Mouse (Mus musculus) CD4-positive naive resting alpha-beta T cell, adult 76 days (primary cell): ENCODE data around the gene Bmp8b. TPM values are rescaled to one million over a fixed set of nuclear protein-coding genes. Genes with fewer than 3 reads are reported as not detected.

Source experiments
- total RNA-seq: library from RNA; stranded (reverse); gene quantifications from one replicate; pipeline ENCODE4 v1.2.4, GENCODE M21; 2023

Gene Bmp8b
- total RNA-seq = not detected

DNA sequence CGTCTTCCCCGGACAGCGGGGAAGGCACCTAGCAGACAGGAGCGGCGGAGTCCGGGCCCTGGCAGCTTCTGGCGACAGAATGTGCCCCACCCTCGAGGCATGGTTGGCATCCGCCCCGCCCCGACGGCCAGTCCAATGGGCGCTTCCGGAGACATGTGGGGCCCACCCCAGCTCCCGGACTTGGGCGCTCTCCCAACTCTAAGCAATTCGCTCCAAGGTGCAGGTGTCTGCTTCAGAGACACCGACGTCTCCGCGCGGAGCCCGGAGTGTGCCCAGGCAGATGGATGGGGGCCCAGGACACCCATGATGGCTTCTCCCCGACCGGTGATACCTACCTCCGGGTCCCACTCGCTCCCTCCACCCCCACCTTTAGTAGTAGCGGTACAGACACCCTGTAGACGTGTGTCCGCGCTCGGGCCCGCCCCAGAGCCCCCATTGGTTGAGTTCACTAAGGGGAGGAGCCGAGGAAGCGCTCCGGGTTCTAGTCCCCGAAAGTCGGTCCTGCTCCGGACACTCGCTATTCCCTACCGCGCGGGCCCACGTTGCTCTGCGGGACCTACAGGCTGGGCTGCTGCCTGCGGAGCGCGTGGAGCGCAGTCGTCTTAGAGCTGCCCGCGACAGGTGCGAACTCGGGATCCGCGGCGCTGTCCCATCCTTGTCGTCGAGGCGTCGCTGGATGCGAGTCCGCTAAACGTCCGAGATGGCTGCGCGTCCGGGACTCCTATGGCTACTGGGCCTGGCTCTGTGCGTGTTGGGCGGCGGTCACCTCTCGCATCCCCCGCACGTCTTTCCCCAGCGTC, at the start of gene Bmp8b:
TSS of gene Bmp8b (plus strand) at position 515 of the 800 bp plus-strand sequence.

DNA sequence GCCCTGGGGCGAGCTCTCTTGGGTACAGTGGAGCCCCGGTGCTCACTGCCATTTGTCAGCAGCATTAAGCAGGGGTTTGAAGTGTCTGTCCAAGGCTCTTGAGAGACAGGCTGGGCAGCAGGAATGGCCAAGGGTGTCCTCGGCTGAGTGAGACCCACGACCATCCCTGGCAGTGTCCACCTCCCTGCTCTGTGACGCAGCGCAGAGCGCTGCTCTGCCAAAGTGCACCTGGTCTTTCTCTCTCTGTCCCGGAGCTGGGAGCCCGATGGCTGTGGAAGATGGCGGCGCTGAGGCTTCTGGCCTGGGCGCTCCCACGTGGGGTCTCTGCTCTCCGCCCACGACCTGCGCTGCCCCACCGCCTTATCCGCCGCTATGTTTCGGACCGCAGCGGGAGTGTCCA, 11.0 kb downstream of the Bmp8b start, which contains the start of gene Oxct2b:
TSS of gene Oxct2b (plus strand) at position 256 of the 400 bp plus-strand sequence.

DNA sequence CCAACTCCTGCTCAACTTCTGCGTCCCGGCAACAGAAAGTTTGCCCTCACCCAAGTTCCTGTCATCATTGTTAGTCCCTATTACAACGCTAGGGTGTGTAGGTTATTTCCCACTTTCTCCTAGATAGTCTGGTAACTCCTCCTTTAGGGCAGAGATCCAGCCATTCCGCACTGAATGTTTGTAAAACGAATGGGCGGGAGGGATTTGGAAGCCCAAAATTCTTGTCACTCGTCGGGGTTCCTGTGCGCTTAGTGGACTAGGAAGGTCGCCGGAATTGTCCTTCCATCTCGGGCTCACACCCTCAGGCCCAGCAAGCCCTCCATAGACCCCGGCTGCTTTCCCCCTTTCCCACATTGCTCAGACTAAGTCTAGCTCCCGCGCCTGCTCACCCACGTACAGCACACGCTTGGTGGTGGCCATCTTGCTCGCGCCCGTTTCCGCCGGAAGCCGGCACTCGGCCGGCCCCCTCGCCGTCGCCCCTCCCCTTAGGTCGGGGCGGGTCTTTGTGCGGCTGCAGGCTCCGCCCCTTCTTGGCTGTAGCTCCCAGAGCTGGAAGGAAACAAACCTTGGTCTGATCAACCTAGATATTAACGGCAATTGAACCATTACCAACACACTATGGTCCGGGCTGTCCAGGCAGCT, 34.7 kb downstream of the Bmp8b start, which contains the start of gene Ppie:
TSS of gene Ppie (minus strand) at position 439 of the 642 bp plus-strand sequence.

Other genes with a start within 250 kb of the Bmp8b start
- gene Cap1, start 219.1 kb upstream of the Bmp8b start, total RNA-seq = 322 TPM
- gene Mfsd2a, start 144.0 kb upstream of the Bmp8b start, total RNA-seq = 1.6 TPM
- gene Mycl, start 109.5 kb upstream of the Bmp8b start, total RNA-seq = 0.53 TPM
- gene Trit1, start 88.6 kb upstream of the Bmp8b start, total RNA-seq = 15.3 TPM
- gene Oxct2b, start 11.1 kb downstream of the Bmp8b start, total RNA-seq = not detected
- gene Ppie, start 34.8 kb downstream of the Bmp8b start, total RNA-seq = 55.0 TPM
- not detected for gene Hpcal4, start 78.1 kb downstream of the Bmp8b start, total RNA-seq
- not detected for gene Nt5c1a, start 96.3 kb downstream of the Bmp8b start, total RNA-seq
- gene Heyl, start 128.4 kb downstream of the Bmp8b start, total RNA-seq = not detected
- 73.3 TPM for gene Pabpc4, start 157.2 kb downstream of the Bmp8b start, total RNA-seq
- not detected for gene Oxct2a, start 218.5 kb downstream of the Bmp8b start, total RNA-seq
- gene Bmp8a, start 238.1 kb downstream of the Bmp8b start, total RNA-seq = not detected